Mouse (Mus musculus) E14TG2a.4 (cell line): ENCODE measurements around the gene Lrrc3c.
"Not testable (repeated sequence)": the region's sequence is repeated elsewhere in the genome, so short reads cannot be mapped to it uniquely, and the experiment has no call there.

Source experiments
- H3K27me3 ChIP-seq: 2 replicates; pipeline ENCODE4 v1.6.1; 2014; ENCODE audit warnings: low read length, control low read depth; ENCODE audit not compliant: insufficient read depth
- H3K36me3 ChIP-seq: 2 replicates; pipeline ENCODE4 v1.6.1; 2014; ENCODE audit warnings: low read length, control low read depth; ENCODE audit not compliant: insufficient read depth
- H3K4me1 ChIP-seq: replicated peaks from 2 replicates; pipeline ENCODE4 v1.6.1; 2014; ENCODE audit warnings: low read depth, low read length, control low read depth
- H3K4me3 ChIP-seq: replicated peaks from 2 replicates; pipeline ENCODE4 v1.5.1; 2014; ENCODE audit warnings: mild to moderate bottlenecking, low read length
- H3K9me3 ChIP-seq: 2 replicates; pipeline ENCODE4 v1.6.1; 2014; ENCODE audit warnings: low read length, control low read depth
- CTCF ChIP-seq: conservative IDR thresholded peaks from 2 replicates; pipeline ENCODE4 v1.5.1; 2014; ENCODE audit warnings: low read length
- NANOG ChIP-seq: IDR thresholded peaks from 2 replicates; pipeline ENCODE4 v1.6.1; 2014; ENCODE audit warnings: borderline replicate concordance, low read length, mixed read lengths
- POU5F1 ChIP-seq: IDR thresholded peaks from 2 replicates; pipeline ENCODE4 v1.6.1; 2014; ENCODE audit warnings: low read length, borderline replicate concordance

The Lrrc3c gene

DNA sequence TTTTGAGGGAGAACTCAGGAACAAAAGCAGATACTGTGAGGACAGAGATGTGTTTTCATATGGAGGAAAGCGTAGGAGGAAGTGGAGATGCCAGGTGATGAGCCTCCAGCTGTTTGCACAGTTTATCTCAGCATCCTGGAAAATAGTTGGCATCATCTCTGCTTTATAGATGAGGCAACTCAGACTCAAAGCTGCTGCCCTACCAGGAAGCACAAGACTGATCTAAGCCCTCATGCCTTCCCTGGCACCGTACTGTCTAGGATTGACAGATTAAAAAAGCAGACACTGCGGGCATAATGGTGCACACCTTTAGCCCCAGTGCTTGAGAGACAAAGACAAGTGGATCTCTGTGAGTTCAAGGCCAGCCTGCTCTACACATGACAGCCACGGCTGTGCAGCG, 32.6 kb downstream of the Lrrc3c start:
- no peaks in the 10 kb centered on the region for H3K36me3 ChIP-seq
- no peaks in the 10 kb centered on the region for H3K4me1 ChIP-seq
- H3K4me3 ChIP-seq = no peak overlapping the region
- TF ChIP-seq CTCF (no peak), NANOG (no peak), POU5F1 (no peak)
- peaks cover 9% of the 10 kb centered on the region; the same call in 1 of the 2 replicates for H3K27me3 ChIP-seq
- H3K9me3 ChIP-seq = peaks cover 15% of the 10 kb centered on the region

- H3K9me3 ChIP-seq = peaks cover 17% of the 10 kb centered on the region
- H3K27me3 ChIP-seq, H3K4me1 ChIP-seq, H3K36me3 ChIP-seq, H3K4me3 ChIP-seq: not testable (repeated sequence)
- peak; percentile 6; the same call in 1 of the 2 replicates for TF ChIP-seq CTCF
Measured at GRCm38 (mm10) chr11:98635312-98635970, 37.4 kb downstream of the Lrrc3c start.

DNA sequence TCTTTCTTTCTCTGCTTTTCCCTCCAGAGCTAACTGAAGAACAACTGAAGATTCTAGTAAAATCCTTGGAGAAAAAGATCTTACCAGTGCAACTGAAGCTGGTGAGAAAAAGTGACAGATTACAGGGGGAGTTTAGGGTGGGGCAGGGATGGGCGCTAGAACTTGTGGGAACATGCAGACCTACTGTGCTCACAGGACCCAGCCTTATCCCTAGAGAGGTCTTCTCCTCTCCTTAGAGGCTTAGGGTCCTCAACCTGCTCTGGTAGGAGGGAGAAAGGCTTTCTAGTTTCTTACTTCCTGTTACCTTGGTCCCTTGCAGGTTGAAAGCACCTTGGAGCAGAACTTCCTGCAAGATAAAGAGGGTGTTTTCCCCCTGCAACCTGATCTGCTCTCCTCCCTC, 39.4 kb downstream of the Lrrc3c start:
- Histone ChIP-seq H3K36me3 (no peaks in the 10 kb centered on the region), H3K4me3 (no peak overlapping the region), H3K27me3 (peaks cover 9% of the 10 kb centered on the region; the same call in 1 of the 2 replicates), H3K4me1 (peaks cover 3% of the 10 kb centered on the region), H3K9me3 (peaks cover 17% of the 10 kb centered on the region)
- TF ChIP-seq POU5F1 (no peak), NANOG (no peak), CTCF (no peak)

DNA sequence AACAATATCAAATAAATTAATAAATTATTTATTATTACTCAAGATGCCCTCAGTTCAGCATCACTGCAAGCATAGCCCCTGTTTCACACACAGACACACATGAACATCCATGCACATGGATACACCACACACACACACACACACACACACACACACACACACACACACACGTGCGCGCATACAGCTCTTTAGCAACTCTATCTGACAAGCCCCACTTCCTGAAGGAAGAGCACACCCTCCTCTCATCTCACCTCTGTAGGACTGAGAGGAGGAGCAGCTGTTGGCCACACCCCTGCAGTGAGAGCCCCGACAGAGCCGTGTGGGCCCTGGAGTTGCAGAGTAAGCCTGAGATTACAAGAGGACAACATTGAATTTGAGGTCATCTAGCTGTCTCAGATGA, 42.0 kb downstream of the Lrrc3c start:
- Histone ChIP-seq H3K9me3 (peaks cover 21% of the 10 kb centered on the region), H3K36me3 (no peaks in the 10 kb centered on the region), H3K27me3 (peaks cover 9% of the 10 kb centered on the region; the same call in 1 of the 2 replicates), H3K4me1 (peaks cover 3% of the 10 kb centered on the region), H3K4me3 (no peak overlapping the region)
- TF ChIP-seq NANOG (no peak), CTCF (no peak), POU5F1 (no peak)

GRCm38 (mm10) chr11:98644757-98645156, 46.7 kb downstream of the Lrrc3c start:
- H3K36me3 ChIP-seq = no peaks in the 10 kb centered on the region
- TF ChIP-seq POU5F1 (no peak), CTCF (no peak), NANOG (no peak)

DNA sequence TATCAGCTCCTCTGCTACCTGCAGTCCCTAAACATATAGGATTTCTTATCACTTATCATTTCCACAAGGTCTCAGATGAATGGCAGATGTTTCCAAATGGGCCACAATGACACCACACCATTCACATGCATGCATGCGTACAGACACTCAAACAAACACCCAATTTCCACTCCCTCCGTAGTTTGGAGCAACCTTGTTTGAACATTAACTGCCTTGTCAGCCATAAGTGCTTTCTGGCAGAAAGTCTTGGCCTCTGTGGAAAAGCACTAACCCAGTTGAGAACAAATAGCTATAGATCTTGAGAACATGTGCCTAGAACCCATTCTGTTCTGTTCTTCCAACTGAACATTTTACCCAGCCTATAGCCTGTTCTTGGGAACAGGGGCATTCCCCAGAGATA, 47.9 kb downstream of the Lrrc3c start:
- no peaks in the 10 kb centered on the region for H3K36me3 ChIP-seq
- no peak for TF ChIP-seq POU5F1
- TF ChIP-seq CTCF = no peak
- TF ChIP-seq NANOG = no peak
- H3K4me1 ChIP-seq = no peaks in the 10 kb centered on the region
- H3K9me3 ChIP-seq = peaks cover 14% of the 10 kb centered on the region
- H3K4me3 ChIP-seq = no peak overlapping the region
- H3K27me3 ChIP-seq = peaks cover 45% of the 10 kb centered on the region

More at GRCm38 (mm10) chr11:98644757-98645156, 46.7 kb downstream of the Lrrc3c start:
- Histone ChIP-seq H3K4me1 (no peaks in the 10 kb centered on the region), H3K27me3 (peaks cover 41% of the 10 kb centered on the region), H3K9me3 (peaks cover 14% of the 10 kb centered on the region), H3K4me3 (no peak overlapping the region)

DNA sequence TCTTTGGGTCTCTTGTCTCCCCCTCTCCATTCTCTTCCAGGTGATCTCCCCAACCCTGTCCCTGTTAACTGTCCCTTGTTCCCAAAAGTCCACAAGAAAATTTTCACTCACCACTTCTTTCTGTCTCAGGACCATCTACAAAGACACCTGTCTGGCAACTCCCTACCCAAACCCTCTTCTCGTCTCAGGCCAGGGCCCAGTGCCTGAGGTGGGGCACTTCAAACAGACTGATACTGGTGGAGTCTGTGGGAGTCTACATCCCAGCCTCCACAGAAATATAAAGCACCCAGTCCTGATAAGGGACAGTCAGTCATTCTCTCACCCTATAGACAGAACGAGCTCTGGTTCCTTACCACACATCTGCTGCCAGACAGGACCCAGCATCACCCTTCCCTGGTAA, 48.4 kb downstream of the Lrrc3c start, which contains the start of gene Gsdma2:
TSS of gene Gsdma2 (plus strand) at position 301 of the 400 bp plus-strand sequence.
- Histone ChIP-seq H3K27me3 (peaks cover 44% of the 10 kb centered on the region), H3K9me3 (peaks cover 14% of the 10 kb centered on the region), H3K4me3 (no peak within 1 kb of the TSS), H3K4me1 (no peaks in the 10 kb centered on the region), H3K36me3 (no peaks in the 10 kb centered on the region)
- TF ChIP-seq CTCF (no peak), NANOG (no peak), POU5F1 (no peak)
